Mouse (Mus musculus) lung, postnatal 4 days (tissue): ENCODE data around the gene Ppp1r10.
"Not testable (repeated sequence)": the region's sequence is repeated elsewhere in the genome, so short reads cannot be mapped to it uniquely, and the experiment has no call there.

Experiments used
- DNase-seq, 2 experiments: peaks; one replicate each; pipeline ENCODE4 v3.0.0; 2021

Gene Ppp1r10

DNA sequence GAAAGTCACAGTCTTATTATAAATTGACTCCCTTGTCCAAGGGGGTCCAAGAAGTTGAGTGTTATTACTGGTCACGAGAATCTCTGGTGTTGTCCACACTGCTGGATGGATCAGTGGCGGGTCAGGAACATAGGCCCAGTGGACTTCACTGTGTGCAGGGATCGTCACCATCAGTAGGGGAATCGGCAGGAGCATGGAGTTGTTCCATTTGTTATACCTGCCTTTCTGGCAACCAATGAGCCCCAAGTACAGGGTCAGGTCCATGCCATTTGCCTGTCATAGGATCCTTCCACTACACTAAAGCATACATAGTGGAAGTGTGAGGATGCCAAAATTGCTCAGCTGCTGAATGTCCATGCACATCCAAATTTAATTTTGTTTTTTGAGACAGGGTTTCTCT, 16.4 kb downstream of the Ppp1r10 start:
- no peak for DNase-seq

DNA sequence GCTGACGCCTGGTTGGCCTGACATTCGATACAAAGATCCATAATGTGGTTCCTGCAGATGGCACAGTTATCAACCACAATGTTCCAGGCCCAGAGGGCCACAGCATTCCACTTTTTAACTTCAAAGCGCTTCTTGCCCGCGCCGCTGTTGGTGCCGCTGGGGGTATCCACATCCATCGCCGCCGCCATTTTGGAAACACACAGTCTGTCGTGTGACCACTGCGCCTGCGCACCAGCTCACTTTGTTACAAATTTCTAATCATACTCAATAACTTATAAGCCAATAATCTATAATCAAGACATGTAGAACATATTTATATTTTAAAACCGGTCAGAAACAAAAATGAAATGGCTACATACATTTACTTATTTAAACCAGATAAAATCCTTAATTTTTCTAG, 19.5 kb downstream of the Ppp1r10 start:
- DNase-seq = not testable (repeated sequence)

DNA sequence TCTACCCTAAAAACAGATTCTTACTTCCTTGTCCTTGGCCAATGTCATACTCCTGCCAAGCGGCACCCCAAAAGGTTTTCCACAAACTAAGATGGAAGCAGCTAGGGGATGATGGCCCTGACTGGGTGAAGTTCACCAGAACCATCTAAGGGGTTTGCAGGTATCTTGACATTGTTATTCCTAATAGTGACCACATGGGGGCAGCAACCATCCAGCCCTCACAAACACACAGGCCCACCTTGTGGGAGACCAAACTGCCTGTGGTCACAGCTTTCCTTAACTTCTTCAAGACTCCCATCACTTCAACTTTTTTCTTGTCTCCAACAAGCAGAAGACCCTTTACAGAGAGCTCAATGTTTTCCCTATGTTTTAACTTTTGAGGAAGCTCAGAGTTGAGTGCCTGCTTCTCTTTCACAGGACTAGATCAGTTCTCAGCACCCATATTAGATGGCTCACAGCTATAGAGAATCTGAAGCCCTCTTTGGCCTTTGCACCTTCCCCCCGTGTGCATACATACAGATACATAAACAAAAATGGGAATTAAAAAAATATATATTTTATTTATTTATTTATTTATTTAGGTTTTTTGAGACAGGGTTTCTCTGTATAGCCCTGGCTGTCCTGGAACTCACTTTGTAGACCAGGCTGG, 21.6 kb downstream of the Ppp1r10 start:
- DNase-seq = peak in 1 of 2 experiments; percentile 51

DNA sequence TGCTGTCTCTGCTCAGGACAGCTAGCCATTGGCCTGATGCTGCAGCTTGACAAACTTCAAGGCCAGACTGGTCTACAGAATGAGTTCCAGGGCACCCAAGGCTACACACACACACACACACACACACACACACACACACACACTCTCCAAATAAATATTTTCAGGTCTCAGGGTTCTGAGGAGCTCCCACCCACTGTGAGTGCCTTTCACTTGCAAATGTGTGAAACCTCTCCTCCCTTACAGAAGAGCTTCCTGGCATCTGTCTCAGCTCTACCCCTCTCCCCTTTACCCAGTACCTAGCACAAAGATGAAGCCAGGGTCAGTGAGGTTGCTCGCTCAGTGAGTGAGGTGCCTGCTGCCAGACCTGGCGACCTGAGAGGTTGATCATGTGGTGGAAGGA, 22.9 kb downstream of the Ppp1r10 start:
- DNase-seq = no peak

DNA sequence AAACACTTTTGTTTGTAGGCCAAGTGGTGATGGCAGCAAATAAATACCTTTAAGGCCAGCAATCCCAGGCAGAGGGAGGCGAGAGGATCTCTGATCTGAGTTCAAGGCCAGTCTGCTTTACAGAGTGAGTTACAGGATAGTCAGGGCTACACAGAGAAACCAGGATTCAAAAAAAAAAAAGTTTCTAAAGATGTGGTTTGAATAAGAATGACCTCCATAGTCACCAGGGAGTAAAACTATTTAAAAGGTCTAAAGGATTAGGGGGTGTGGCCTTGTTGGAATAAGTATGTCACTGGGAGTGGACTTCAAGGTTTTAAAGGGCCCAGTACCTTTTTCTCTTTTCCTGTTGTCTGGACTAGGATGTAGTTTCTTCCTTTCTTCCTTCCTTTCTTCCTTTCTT, 23.7 kb downstream of the Ppp1r10 start:
- no peak for DNase-seq

DNA sequence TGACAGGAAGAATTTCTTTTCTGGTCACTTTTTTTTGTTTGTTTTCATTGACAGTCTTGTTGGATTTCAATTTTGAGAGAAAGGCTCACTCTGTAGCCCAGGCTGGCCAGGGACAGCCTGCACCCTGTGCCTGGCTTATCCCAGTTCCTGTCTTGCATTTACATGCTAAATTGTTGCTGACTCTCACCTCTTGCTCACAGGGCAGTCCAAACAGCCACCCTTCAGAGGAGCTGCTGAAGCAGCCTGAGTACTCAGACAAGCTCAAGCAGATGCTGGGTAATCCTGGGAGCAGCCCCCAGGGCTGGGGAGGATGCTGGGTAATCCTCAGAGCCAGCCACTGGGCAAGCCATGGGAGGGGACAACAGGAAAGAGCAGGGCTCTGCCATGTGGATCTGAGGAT, 34.7 kb downstream of the Ppp1r10 start:
- not testable (repeated sequence) for DNase-seq

DNA sequence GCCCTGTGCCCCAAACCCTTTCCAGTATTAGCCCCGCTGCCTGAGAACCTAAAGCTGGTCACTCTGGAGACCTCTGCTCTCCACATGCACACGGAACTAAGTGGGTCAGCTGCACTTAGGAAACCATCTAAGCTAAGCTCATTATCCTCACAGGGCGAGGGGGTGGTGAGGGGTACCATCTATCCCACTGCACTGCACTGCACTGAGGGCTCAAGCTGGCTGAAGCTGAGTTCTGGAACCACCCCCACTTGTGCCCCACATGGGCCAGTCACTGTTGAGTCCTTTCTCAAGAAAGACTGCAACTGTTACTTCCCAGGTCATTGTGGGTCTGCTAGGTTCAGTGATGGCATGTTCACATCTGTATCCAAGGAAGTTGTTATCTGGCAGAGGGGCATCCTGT, 36.3 kb downstream of the Ppp1r10 start:
- DNase-seq = not testable (repeated sequence)

DNA sequence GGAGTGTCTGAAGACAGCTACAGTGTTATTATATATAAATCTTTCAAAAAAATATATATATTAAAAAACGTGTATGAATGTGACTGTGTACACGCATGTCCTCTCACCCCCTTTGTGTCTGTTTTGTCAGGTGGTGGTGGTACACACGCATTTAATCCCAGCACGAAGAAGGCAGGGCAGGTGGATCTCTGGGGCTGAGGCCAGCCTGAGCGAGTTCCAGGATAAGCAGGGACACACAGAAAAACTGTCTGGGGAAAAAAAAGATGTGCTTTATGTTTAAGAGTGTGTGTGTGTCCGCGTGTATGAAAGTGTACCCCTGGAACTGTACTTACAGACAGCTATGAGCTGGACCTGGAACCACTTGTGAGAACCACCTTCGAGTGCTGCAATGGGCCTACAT, 38.4 kb downstream of the Ppp1r10 start:
- DNase-seq = no peak

DNA sequence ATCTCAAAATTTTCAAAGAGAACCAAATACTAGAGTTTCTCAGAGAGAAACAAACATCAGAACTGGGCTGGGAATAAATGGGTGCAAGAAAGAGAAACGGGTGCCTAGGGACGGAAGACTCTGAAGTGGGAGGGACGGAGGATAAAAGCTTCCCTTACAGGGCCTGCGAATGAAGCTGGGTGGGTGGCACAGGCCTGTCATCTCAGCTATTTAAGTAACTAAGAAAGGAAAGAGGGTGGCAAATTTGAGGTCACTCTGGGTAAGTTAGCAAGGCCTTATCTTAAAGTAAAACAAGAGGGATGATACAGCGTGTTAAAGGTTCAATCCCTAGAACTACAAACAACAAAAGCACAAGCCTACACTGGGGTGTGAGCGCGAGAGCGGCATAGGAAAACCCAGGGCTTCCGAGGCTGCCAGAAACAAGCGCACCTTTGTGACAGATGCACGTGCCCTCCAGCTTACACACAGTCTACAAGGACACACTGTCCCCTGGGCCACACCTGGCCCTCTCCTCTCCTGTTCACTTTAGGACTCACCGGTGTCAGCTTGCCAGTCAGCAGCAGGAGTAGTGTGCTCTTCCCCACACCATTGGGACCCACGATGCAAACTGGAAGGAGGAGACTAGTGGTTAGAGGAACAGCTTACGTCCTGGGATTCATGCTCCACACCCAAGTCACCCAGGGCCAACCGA, 42.4 kb downstream of the Ppp1r10 start:
- DNase-seq = no peak

DNA sequence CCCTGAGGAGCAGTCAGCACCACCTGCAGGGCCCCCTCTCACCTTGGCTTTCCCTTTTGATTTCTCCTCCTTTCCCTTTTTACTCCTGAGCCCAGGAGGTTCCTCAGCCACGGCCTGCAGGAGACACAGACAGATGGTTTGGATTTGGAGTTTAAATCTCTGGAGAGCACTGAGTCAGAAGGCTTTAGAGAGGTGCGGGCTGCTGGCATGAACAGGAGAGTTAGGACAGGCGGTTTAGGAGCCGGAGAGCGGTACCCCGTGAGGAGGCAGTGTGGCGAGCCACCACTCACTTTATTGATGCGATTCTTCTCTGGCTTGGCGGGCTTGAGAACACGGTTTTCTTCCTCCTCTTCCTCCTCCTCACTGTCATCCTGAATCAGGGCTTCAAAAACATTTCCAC, 47.0 kb downstream of the Ppp1r10 start:
- peak in 1 of 2 experiments; percentile 15 for DNase-seq

DNA sequence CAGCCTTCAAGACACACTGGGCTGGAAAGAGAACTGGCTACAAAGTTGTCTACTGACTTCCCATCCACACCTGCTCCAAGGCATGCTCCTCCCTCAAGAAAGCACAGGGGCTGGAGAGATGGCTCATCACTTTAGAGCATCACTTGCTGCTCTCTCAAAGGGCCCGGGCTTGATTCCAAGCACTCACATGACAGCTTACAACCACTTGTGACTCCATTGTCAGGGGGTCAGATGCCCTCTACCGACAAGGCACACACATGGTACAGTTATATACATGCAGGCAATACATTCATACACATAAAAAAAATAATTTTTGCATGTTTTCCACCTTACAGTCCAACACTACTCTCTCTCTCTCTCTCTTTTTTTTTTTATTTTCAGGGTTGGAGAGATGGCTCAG, 51.4 kb downstream of the Ppp1r10 start:
- no peak for DNase-seq

DNA sequence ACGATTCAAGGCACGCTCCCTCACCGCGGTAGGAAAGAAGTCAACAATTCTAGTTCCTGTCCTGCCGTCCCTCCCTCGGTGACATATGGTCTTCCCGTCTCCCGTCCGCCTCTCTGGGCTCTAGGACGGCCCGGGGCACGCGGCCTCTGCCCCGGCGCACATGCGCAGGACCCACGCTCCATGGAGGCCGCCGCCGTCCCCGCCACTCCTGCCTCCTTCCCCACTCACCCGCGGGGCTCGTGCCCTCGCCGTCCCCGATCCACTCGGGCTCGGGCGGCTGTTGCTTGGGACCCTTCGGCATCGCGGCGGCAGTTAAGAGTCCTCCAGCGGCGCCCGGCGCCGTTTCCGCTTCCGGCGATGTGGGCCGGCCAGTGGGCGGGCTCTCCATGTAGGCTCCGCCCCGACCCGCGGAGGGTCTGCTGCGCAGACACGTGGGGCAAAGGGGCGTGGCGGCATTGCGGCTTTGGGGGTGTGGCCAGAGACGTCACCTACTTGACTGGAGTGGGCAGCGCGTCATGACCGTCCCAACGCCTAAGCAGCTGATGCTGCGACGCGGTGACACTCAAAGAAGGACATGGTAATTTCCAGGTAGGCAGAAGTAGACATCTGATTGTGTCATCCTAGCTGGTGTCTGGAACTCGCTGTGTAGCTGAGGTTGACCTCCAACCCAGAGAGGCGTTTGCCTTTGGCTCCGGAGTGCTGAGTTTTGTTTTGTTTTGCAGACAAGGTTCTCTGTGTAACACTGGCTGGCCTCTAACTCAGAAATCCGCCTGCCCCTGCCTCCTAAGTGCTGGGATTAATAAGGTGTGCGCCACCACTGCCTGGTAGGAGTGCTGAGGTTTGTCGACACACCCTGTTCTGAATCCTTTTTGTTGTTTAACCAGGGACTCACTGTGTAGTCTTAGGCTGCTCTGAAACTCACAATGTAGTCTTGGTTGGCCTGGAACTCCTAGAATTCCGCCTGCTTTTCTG, 53.5 kb downstream of the Ppp1r10 start, which contains the start of gene Abcf1:
Abcf1 (minus strand) TSS at position 344 of the 972 bp plus-strand sequence.
- peak; percentile 98 to 100 for DNase-seq

DNA sequence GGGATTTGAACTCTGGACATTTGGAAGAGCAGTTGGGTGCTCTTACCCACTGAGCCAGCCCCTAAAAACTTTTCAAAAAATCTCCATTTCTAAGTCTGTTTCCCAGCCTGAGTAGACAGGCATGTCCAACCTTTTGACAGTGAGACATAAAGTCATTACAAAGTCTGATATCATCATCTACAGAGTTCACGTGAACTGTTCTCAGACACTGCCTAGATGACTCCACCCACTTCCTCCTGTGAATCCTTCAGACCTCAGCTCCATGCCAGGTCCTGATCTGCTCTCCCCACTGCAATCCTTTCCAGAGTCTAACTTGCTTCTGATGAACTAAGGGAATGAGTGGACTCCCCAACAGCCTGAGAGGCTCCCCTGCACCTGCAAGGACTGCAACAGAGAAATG, 55.9 kb downstream of the Ppp1r10 start:
- DNase-seq = peak in 1 of 2 experiments; percentile 5

DNA sequence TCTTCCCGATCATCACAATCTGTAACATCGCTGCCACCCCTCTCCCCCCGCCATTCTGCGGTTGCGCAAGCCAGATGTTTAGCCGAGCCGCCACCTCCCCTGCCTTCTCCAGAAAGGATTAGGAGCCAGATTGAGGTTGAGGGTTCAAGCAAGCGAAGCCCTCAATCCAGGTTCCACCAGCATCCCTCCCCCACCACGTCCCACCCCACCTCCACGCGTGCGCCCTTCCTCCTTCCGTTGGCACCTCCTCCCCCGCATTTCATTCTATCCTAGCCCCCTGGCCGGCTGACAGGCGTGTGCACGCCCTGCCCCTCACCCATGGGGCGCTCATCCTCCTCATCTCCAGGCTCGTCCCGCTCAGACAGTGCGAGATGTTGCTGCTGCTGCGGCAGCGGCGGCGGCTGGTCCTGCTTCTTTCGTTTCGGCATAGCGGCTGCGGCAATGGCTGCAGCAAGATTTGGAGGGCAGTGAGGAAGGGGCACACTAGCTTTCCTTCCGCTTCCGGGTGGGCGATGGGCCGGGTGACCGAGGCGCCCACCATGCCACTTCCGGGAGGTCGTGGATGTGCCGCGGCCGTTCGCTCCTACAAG, 62.7 kb downstream of the Ppp1r10 start:
- peak in 1 of 2 experiments; percentile 92 for DNase-seq

DNA sequence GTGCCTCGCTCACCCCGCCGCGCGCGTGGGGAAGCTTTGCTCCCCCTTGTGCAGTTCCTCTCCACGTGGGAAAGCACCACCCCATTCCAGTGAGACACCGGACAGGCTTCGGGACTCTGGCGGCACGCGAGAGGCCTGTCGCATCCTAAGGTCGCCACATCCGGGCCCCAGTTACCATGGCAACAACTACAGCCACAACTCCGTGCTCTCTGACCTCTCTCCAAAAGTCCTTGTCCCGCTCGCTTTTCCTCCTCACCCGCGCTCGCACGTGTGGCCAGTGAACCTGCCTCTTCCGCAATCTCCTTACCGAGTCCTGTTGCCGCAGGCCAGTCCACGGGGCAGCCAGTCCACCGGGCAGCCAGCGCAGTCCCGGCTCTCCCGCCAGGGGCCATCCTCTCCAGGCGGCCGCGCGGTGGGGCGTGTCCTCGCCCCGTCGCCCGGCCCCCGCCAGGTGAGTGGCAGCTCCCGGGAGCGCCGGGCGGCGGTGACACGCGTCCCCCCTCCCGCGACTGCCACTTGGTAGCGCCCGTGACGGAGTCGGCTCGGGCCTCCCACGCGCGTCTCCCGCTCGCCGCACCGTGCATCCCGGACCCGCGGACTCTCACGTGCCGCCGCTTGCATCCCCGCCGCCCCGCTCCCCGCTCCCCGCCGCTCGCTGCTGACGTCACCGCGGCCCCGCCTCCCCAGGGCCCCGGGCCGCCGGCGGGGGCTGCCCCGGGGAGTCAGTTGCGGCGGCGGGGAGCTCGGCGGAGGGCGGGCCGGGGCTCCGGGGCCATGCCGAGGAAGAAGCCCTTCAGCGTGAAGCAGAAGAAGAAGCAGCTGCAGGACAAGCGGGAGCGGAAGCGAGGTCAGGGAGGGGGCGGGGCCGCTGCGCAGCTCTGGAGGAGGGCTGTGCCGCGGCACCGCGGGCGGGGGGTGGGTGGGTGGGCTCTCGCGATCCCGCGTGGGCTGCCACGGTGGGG, 63.4 kb downstream of the Ppp1r10 start, which contains the start of the genes Gnl1 and Prr3:
Gnl1 (plus strand) TSS at position 451 of the 962 bp plus-strand sequence.
Prr3 (minus strand) TSS at position 836 of the 962 bp plus-strand sequence.
- peak; percentile 93 for DNase-seq

DNA sequence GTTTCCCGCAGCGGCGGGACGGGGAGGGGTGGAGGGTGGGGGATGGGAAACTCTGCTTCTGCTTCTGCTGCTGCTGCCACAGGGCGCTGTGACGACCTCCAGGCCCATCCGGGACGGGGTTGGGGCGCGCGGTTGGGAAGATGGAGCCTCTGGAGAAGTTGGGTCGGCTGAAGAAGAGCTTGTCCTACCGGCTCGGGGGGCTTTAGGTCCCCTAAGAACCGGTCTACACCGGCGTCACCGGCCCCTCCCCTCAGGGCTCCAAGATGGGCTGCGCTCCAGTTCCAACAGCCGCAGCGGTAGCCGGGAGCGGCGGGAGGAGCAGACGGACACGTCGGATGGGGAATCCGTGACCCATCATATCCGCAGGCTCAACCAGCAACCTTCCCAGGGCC, 64.1 kb downstream of the Ppp1r10 start:
- peak; percentile 61 to 71 for DNase-seq

DNA sequence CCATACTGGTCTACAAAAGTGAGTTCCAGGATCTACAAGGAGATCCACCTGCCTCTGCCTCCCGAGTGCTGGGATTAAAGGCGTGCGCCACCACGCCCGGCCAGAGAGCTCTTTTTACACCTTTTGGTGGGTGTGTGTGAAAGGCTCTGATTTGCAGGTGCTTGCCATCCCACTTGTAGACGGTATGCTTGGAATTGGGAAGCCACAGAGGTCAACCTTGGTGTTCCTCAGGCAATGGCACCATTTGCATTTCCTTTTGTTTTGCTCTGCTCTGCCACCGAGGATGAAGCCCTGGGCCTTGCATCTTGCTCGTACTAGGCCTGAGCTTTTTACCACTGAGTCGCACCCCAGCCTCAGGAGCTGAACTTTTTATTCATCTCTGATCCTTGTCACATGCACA, 65.5 kb downstream of the Ppp1r10 start:
- no peak for DNase-seq
